Mouse (Mus musculus) lung, embryonic 16.5 days (tissue): ENCODE results near the gene Serpina11. TPM values are rescaled to one million over a fixed set of nuclear protein-coding genes. Genes with fewer than 3 reads are reported as not detected.

Source experiments
- ATAC-seq: fragments of 200-750 bp; cut with Nextera tagmentation; 2 replicates; pipeline ENCODE4 v1.8.0; 2017; ENCODE audit warnings: low read depth, mild to moderate bottlenecking, moderate library complexity
- H3K27ac ChIP-seq: fragments of 300-500 bp; sonication (generic); 2 replicates; pipeline ENCODE4 v1.5.1; 2014; ENCODE audit warnings: mild to moderate bottlenecking, control low read depth, low read length
- H3K27me3 ChIP-seq: fragments of 300-500 bp; sonication (generic); 2 replicates; pipeline ENCODE4 v1.6.1; 2014; ENCODE audit warnings: low read depth, low read length, mixed read lengths; ENCODE audit not compliant: control insufficient read depth, insufficient read depth
- H3K36me3 ChIP-seq: fragments of 300-500 bp; sonication (generic); 2 replicates; pipeline ENCODE4 v1.6.1; 2014; ENCODE audit warnings: low read length; ENCODE audit not compliant: control insufficient read depth, insufficient read depth
- H3K4me1 ChIP-seq: fragments of 300-500 bp; sonication (generic); replicated peaks from 2 replicates; pipeline ENCODE4 v1.6.1; 2014; ENCODE audit warnings: low read length, mixed read lengths; ENCODE audit not compliant: control insufficient read depth, insufficient read depth
- H3K4me2 ChIP-seq: fragments of 300-500 bp; sonication (generic); 2 replicates; pipeline ENCODE4 v1.6.1; 2014; ENCODE audit warnings: low read depth, low read length, control low read depth
- H3K4me3 ChIP-seq: fragments of 300-500 bp; sonication (generic); 2 replicates; pipeline ENCODE4 v1.5.1; 2014; ENCODE audit warnings: mild to moderate bottlenecking, low read length, control low read depth
- H3K9ac ChIP-seq: fragments of 300-500 bp; sonication (generic); 2 replicates; pipeline ENCODE4 v1.6.1; 2014; ENCODE audit warnings: low read length, control low read depth
- H3K9me3 ChIP-seq: fragments of 300-500 bp; sonication (generic); 2 replicates; pipeline ENCODE4 v1.6.1; 2016; ENCODE audit warnings: low read length; ENCODE audit not compliant: control insufficient read depth
- WGBS: fragments of 180-500 bp; shearing (Covaris S2); extraction: QIAGEN DNeasy Blood & Tissue Kit; methylation state at CpG from one replicate; pipeline ENCODE4 v1.1.7; 2014; 5-methylcytosine and 5-hydroxymethylcytosine counted together
- polyA plus RNA-seq: library from polyadenylated mRNA; unstranded; fragments of >200 nt; fragmentation: Nextera tagmentation; extraction: Ambion mirVana; gene quantifications from 2 replicates; pipeline ENCODE4 v1.2.1, GENCODE M21; 2015

Gene Serpina11
- polyA plus RNA-seq, 1 experiment from 2014 or later: not detected

- Histone ChIP-seq H3K36me3 (no peaks in the 10 kb centered on the region), H3K27ac (no peak overlapping the region), H3K4me2 (no peak overlapping the region), H3K27me3 (no peaks in the 10 kb centered on the region), H3K9me3 (no peaks in the 10 kb centered on the region), H3K4me3 (no peak overlapping the region), H3K4me1 (no peaks in the 10 kb centered on the region), H3K9ac (no peak overlapping the region)
- WGBS: 35% methylated on average over 7 of the region's 7 CpGs
- ATAC-seq: no peak
These were observed 8.0 kb downstream of the Serpina11 start for GRCm38 (mm10) chr12:103981646-103982360.

- Histone ChIP-seq H3K4me1 (no peaks in the 10 kb centered on the region), H3K27me3 (no peaks in the 10 kb centered on the region), H3K9me3 (no peaks in the 10 kb centered on the region), H3K9ac (no peak overlapping the region), H3K4me3 (no peak overlapping the region), H3K36me3 (no peaks in the 10 kb centered on the region), H3K27ac (no peak overlapping the region), H3K4me2 (no peak overlapping the region)
- WGBS: 72% methylated on average over 10 of the region's 10 CpGs
- ATAC-seq: no peak
These were observed 11.5 kb downstream of the Serpina11 start for GRCm38 (mm10) chr12:103978294-103978693.

GRCm38 (mm10) chr12:103977846-103978245 is 11.9 kb downstream of the Serpina11 start:
- H3K27ac ChIP-seq: no peak overlapping the region
- no peak for ATAC-seq
- no peaks in the 10 kb centered on the region for H3K9me3 ChIP-seq
- H3K9ac ChIP-seq: no peak overlapping the region
- WGBS: 26% methylated on average over 5 of the region's 5 CpGs
- H3K36me3 ChIP-seq: no peaks in the 10 kb centered on the region
- H3K27me3 ChIP-seq: no peaks in the 10 kb centered on the region
- H3K4me2 ChIP-seq: no peak overlapping the region
- H3K4me3 ChIP-seq: no peak overlapping the region
- H3K4me1 ChIP-seq: no peaks in the 10 kb centered on the region

GRCm38 (mm10) chr12:103977060-103977459 is 12.7 kb downstream of the Serpina11 start:
- H3K4me1 ChIP-seq: no peaks in the 10 kb centered on the region
- ATAC-seq: no peak
- H3K9ac ChIP-seq: no peak overlapping the region
- H3K27me3 ChIP-seq: no peaks in the 10 kb centered on the region
- H3K4me2 ChIP-seq: no peak overlapping the region
- H3K36me3 ChIP-seq: no peaks in the 10 kb centered on the region
- H3K9me3 ChIP-seq: no peaks in the 10 kb centered on the region
- H3K27ac ChIP-seq: no peak overlapping the region
- no peak overlapping the region for H3K4me3 ChIP-seq
- 52% methylated on average over 3 of the region's 3 CpGs for WGBS

DNA sequence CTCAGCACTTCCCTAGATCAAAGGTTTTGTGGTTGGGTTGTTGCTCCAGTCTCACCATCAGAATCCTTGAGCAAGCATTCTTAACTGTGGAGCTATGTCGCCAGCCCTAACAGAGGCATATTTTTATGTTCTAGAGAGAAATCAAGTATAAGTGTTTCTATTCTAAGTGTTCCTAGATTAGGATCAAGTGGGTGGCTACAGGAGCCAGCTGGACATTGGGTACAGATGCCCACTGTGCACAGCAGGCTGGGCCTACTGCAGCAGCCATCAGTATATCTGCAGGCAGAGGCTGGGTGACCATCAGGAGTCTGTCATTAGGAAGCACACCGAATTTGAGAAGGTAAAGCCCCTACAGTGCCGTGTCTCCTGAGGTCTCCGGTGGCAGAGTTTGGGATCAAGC is 18.7 kb downstream of the Serpina11 start:
- H3K36me3 ChIP-seq: no peaks in the 10 kb centered on the region
- 78% methylated on average over 4 of the region's 4 CpGs for WGBS
- no peaks in the 10 kb centered on the region for H3K4me1 ChIP-seq
- H3K9me3 ChIP-seq: no peaks in the 10 kb centered on the region; the same call in 1 of the 2 replicates
- no peak overlapping the region for H3K4me2 ChIP-seq
- H3K9ac ChIP-seq: no peak overlapping the region
- H3K27me3 ChIP-seq: no peaks in the 10 kb centered on the region
- no peak for ATAC-seq
- no peak overlapping the region for H3K27ac ChIP-seq
- no peak overlapping the region for H3K4me3 ChIP-seq

GRCm38 (mm10) chr12:103969577-103970116 is 20.1 kb downstream of the Serpina11 start:
- H3K9me3 ChIP-seq: no peaks in the 10 kb centered on the region; the same call in 1 of the 2 replicates
- no peak overlapping the region for H3K9ac ChIP-seq
- H3K4me3 ChIP-seq: no peak overlapping the region
- H3K4me2 ChIP-seq: no peak overlapping the region
- no peaks in the 10 kb centered on the region for H3K36me3 ChIP-seq
- H3K27me3 ChIP-seq: no peaks in the 10 kb centered on the region
- no peak for ATAC-seq
- H3K27ac ChIP-seq: no peak overlapping the region
- no peaks in the 10 kb centered on the region for H3K4me1 ChIP-seq
- WGBS: 83% methylated on average over 9 of the region's 9 CpGs

- Histone ChIP-seq H3K27ac (no peak overlapping the region), H3K4me3 (no peak overlapping the region), H3K9ac (no peak overlapping the region), H3K4me1 (no peaks in the 10 kb centered on the region), H3K27me3 (no peaks in the 10 kb centered on the region), H3K9me3 (no peaks in the 10 kb centered on the region; the same call in 1 of the 2 replicates), H3K4me2 (no peak overlapping the region), H3K36me3 (no peaks in the 10 kb centered on the region)
- ATAC-seq: no peak
- 54% methylated on average over 3 of the region's 3 CpGs for WGBS
These were observed 23.0 kb downstream of the Serpina11 start for GRCm38 (mm10) chr12:103966761-103967160.

DNA sequence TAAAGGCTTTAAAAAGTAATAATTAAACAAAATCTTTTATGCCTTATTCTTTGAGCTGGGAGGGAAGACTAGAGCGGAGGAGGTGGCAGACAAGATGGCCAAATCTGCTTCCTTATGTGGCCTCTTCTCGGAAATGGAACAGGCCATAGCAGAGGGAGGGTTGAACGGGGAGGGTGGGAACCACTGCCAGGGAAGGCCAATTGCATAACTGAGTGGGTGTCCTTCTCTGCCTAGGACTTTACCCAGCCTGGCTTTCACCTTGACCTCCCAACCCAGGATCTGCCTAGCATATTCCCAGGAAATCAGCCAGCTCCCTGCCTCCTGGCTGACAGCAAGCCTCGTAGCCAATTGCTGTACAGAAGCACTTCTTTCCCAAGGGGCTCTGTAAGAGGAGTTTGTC is 26.5 kb downstream of the Serpina11 start:
- WGBS: 75% methylated on average over 4 of the region's 4 CpGs
- H3K9me3 ChIP-seq: no peaks in the 10 kb centered on the region; the same call in 1 of the 2 replicates
- H3K27ac ChIP-seq: no peak overlapping the region
- ATAC-seq: no peak
- H3K4me2 ChIP-seq: no peak overlapping the region
- H3K4me1 ChIP-seq: no peaks in the 10 kb centered on the region
- H3K27me3 ChIP-seq: no peaks in the 10 kb centered on the region
- no peak overlapping the region for H3K9ac ChIP-seq
- no peaks in the 10 kb centered on the region for H3K36me3 ChIP-seq
- no peak overlapping the region for H3K4me3 ChIP-seq

- H3K27me3 ChIP-seq: no peaks in the 10 kb centered on the region
- H3K36me3 ChIP-seq: no peaks in the 10 kb centered on the region
- WGBS: 57% methylated on average over 8 of the region's 8 CpGs
- H3K4me2 ChIP-seq: no peak overlapping the region
- H3K9me3 ChIP-seq: no peaks in the 10 kb centered on the region; the same call in 1 of the 2 replicates
- no peaks in the 10 kb centered on the region for H3K4me1 ChIP-seq
- ATAC-seq: no peak
- H3K9ac ChIP-seq: no peak overlapping the region
- H3K27ac ChIP-seq: no peak overlapping the region
- H3K4me3 ChIP-seq: no peak overlapping the region
These were observed 26.9 kb downstream of the Serpina11 start for GRCm38 (mm10) chr12:103962860-103963259.
